Mouse (Mus musculus) liver, embryonic 12.5 days (tissue): ENCODE data around the gene Adamtsl1. TPM values are rescaled to one million over a fixed set of nuclear protein-coding genes. Genes with fewer than 3 reads are reported as not detected.

Experiments used
- ATAC-seq: fragments of 200-750 bp; cut with Nextera tagmentation; 2 replicates; pipeline ENCODE4 v1.8.0; 2017; ENCODE audit warnings: moderate number of reproducible peaks, mild to moderate bottlenecking, moderate library complexity
- H3K27ac ChIP-seq: fragments of 300-500 bp; sonication (generic); 2 replicates; pipeline ENCODE4 v1.5.1; 2016; ENCODE audit warnings: mild to moderate bottlenecking
- H3K27me3 ChIP-seq: fragments of 300-500 bp; sonication (generic); replicated peaks from 2 replicates; pipeline ENCODE4 v1.6.1; 2016; ENCODE audit warnings: mild to moderate bottlenecking, moderate library complexity
- H3K36me3 ChIP-seq: fragments of 300-500 bp; sonication (generic); 2 replicates; pipeline ENCODE4 v1.6.1; 2016; ENCODE audit warnings: mild to moderate bottlenecking, moderate library complexity
- H3K4me1 ChIP-seq: fragments of 300-500 bp; sonication (generic); 2 replicates; pipeline ENCODE4 v1.6.1; 2016
- H3K4me2 ChIP-seq: fragments of 300-500 bp; sonication (generic); 2 replicates; pipeline ENCODE4 v1.6.1; 2016; ENCODE audit warnings: mild to moderate bottlenecking, moderate library complexity
- H3K4me3 ChIP-seq: fragments of 300-500 bp; sonication (generic); 2 replicates; pipeline ENCODE4 v1.5.1; 2016; ENCODE audit warnings: mild to moderate bottlenecking, moderate library complexity
- H3K9ac ChIP-seq: fragments of 300-500 bp; sonication (generic); 2 replicates; pipeline ENCODE4 v1.6.1; 2016; ENCODE audit warnings: mild to moderate bottlenecking, moderate library complexity
- H3K9me3 ChIP-seq: fragments of 300-500 bp; sonication (generic); replicated peaks from 2 replicates; pipeline ENCODE4 v1.6.1; 2016; ENCODE audit warnings: mild to moderate bottlenecking, moderate library complexity
- WGBS: fragments of 180-500 bp; shearing (Covaris S2); methylation state at CpG from one replicate; pipeline ENCODE4 v1.1.7; 2016; ENCODE audit not compliant: insufficient replicate concordance; 5-methylcytosine and 5-hydroxymethylcytosine counted together
- polyA plus RNA-seq: library from polyadenylated mRNA; unstranded; fragments of >200 nt; fragmentation: Nextera tagmentation; extraction: Ambion mirVana; gene quantifications from 2 replicates; pipeline ENCODE4 v1.2.1, GENCODE M21; 2016

Gene Adamtsl1
- polyA plus RNA-seq, 1 experiment from 2014 or later: 2.4 TPM

- ATAC-seq: no peak
- Histone ChIP-seq H3K4me1 (no peaks in the 10 kb centered on the region), H3K9me3 (no peaks in the 10 kb centered on the region), H3K4me3 (no peak overlapping the region), H3K36me3 (no peaks in the 10 kb centered on the region), H3K9ac (no peak overlapping the region), H3K4me2 (no peak overlapping the region), H3K27ac (no peak overlapping the region), H3K27me3 (no peaks in the 10 kb centered on the region)
- WGBS: 52% methylated on average over 3 of the region's 3 CpGs
Observed at GRCm38 (mm10) chr4:85554696-85555095, 40.7 kb downstream of the Adamtsl1 start.

- ATAC-seq: no peak
- Histone ChIP-seq H3K27ac (no peak overlapping the region), H3K4me1 (no peaks in the 10 kb centered on the region), H3K4me2 (no peak overlapping the region), H3K9me3 (no peaks in the 10 kb centered on the region), H3K27me3 (no peaks in the 10 kb centered on the region), H3K36me3 (no peaks in the 10 kb centered on the region), H3K4me3 (no peak overlapping the region), H3K9ac (no peak overlapping the region)
- 66% methylated on average over 6 of the region's 6 CpGs for WGBS
Observed at GRCm38 (mm10) chr4:85559753-85560152, 45.8 kb downstream of the Adamtsl1 start.

- Histone ChIP-seq H3K36me3 (no peaks in the 10 kb centered on the region), H3K9me3 (no peaks in the 10 kb centered on the region), H3K4me3 (no peak overlapping the region), H3K27ac (no peak overlapping the region), H3K4me1 (no peaks in the 10 kb centered on the region), H3K4me2 (no peak overlapping the region), H3K9ac (no peak overlapping the region), H3K27me3 (no peaks in the 10 kb centered on the region)
- WGBS: 63% methylated on average over 2 of the region's 2 CpGs
- ATAC-seq: no peak
Observed at GRCm38 (mm10) chr4:85585426-85585825, 71.5 kb downstream of the Adamtsl1 start.

GRCm38 (mm10) chr4:85588928-85589327 is 75.0 kb downstream of the Adamtsl1 start:
- Histone ChIP-seq H3K27me3 (no peaks in the 10 kb centered on the region), H3K9ac (no peak overlapping the region), H3K27ac (no peak overlapping the region), H3K4me2 (no peak overlapping the region), H3K4me1 (no peaks in the 10 kb centered on the region), H3K9me3 (no peaks in the 10 kb centered on the region), H3K4me3 (no peak overlapping the region), H3K36me3 (no peaks in the 10 kb centered on the region)
- WGBS: 65% methylated on average over 4 of the region's 4 CpGs
- no peak for ATAC-seq

- no peaks in the 10 kb centered on the region for H3K27me3 ChIP-seq
- no peak for ATAC-seq
Observed at GRCm38 (mm10) chr4:85591037-85591436, 77.1 kb downstream of the Adamtsl1 start.

GRCm38 (mm10) chr4:85594159-85594558 is 80.2 kb downstream of the Adamtsl1 start:
- Histone ChIP-seq H3K4me1 (no peaks in the 10 kb centered on the region), H3K36me3 (no peaks in the 10 kb centered on the region), H3K27ac (no peak overlapping the region), H3K9ac (no peak overlapping the region), H3K4me2 (no peak overlapping the region), H3K27me3 (no peaks in the 10 kb centered on the region), H3K9me3 (no peaks in the 10 kb centered on the region), H3K4me3 (no peak overlapping the region)
- no peak for ATAC-seq

More at GRCm38 (mm10) chr4:85591037-85591436, 77.1 kb downstream of the Adamtsl1 start:
- Histone ChIP-seq H3K4me1 (no peaks in the 10 kb centered on the region), H3K4me3 (no peak overlapping the region), H3K9me3 (no peaks in the 10 kb centered on the region), H3K27ac (no peak overlapping the region), H3K9ac (no peak overlapping the region), H3K36me3 (no peaks in the 10 kb centered on the region), H3K4me2 (no peak overlapping the region)
- WGBS: 47% methylated on average over 7 of the region's 7 CpGs

- 56% methylated on average over 3 of the region's 3 CpGs for WGBS
- Histone ChIP-seq H3K27ac (no peak overlapping the region), H3K36me3 (no peaks in the 10 kb centered on the region), H3K9ac (no peak overlapping the region), H3K4me3 (no peak overlapping the region), H3K27me3 (no peaks in the 10 kb centered on the region), H3K9me3 (no peaks in the 10 kb centered on the region), H3K4me2 (no peak overlapping the region), H3K4me1 (no peaks in the 10 kb centered on the region)
- ATAC-seq: no peak
Observed at GRCm38 (mm10) chr4:85613331-85613730, 99.4 kb downstream of the Adamtsl1 start.

- Histone ChIP-seq H3K27ac (no peak overlapping the region), H3K4me1 (no peaks in the 10 kb centered on the region), H3K9me3 (no peaks in the 10 kb centered on the region; the same call in 1 of the 2 replicates), H3K9ac (no peak overlapping the region), H3K27me3 (no peaks in the 10 kb centered on the region), H3K36me3 (no peaks in the 10 kb centered on the region), H3K4me2 (no peak overlapping the region), H3K4me3 (no peak overlapping the region)
- 68% methylated on average over 5 of the region's 5 CpGs for WGBS
- ATAC-seq: no peak
Observed at GRCm38 (mm10) chr4:85618746-85619145, 104.8 kb downstream of the Adamtsl1 start.

- Histone ChIP-seq H3K4me2 (no peak overlapping the region), H3K27me3 (no peaks in the 10 kb centered on the region), H3K9ac (no peak overlapping the region), H3K27ac (no peak overlapping the region), H3K36me3 (no peaks in the 10 kb centered on the region), H3K9me3 (no peaks in the 10 kb centered on the region; the same call in 1 of the 2 replicates), H3K4me1 (no peaks in the 10 kb centered on the region), H3K4me3 (no peak overlapping the region)
- no peak for ATAC-seq
- 74% methylated on average over 3 of the region's 3 CpGs for WGBS
Observed at GRCm38 (mm10) chr4:85619261-85619660, 105.3 kb downstream of the Adamtsl1 start.

DNA sequence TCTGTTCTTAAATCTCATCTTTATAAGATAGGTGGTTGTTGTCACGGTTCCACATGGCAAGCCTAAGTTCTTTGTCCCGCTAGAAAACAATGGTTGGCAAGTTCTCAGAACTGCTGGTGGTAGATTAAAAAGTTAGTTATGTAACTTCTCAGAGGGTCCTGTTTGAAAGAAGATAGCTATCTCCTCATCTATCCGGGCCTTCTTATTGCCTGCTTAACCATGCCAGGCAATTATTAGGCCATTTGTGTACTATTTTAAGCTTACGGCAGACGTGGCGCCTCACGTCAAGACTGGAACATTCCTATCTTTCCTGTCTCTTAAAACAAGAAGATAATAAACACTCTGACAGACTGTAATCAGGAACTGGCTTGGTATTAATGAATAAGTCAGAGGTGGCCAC is 115.4 kb downstream of the Adamtsl1 start:
- Histone ChIP-seq H3K36me3 (no peaks in the 10 kb centered on the region), H3K4me1 (no peaks in the 10 kb centered on the region), H3K9me3 (no peaks in the 10 kb centered on the region), H3K27me3 (no peaks in the 10 kb centered on the region), H3K27ac (no peak overlapping the region), H3K4me2 (no peak overlapping the region), H3K4me3 (no peak overlapping the region), H3K9ac (no peak overlapping the region)
- 72% methylated on average over 7 of the region's 7 CpGs for WGBS
- ATAC-seq: no peak

DNA sequence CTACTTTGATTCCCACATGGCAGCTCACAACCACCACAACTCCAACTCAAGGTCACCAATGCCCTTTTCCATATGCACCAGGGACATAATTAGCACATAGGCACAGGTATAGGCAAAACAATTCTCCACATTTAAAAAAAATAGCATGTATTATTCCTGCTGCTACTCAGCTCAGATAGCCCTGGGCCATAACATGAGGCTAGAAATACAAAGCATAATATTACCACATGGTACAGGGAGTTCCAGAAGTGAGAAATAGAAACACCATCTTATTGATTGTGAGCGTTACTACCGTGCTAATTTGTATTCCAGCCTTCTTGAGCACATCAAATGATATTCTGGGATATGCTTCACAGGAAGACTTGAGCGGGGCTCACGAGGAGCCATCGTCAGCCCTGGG is 155.3 kb downstream of the Adamtsl1 start:
- no peak overlapping the region for H3K4me2 ChIP-seq
- no peaks in the 10 kb centered on the region for H3K4me1 ChIP-seq
- ATAC-seq: no peak
- H3K9me3 ChIP-seq: no peaks in the 10 kb centered on the region
- H3K36me3 ChIP-seq: no peaks in the 10 kb centered on the region
- 66% methylated on average over 5 of the region's 5 CpGs for WGBS
- H3K4me3 ChIP-seq: no peak overlapping the region
- H3K27me3 ChIP-seq: no peaks in the 10 kb centered on the region
- no peak overlapping the region for H3K27ac ChIP-seq
- H3K9ac ChIP-seq: no peak overlapping the region

DNA sequence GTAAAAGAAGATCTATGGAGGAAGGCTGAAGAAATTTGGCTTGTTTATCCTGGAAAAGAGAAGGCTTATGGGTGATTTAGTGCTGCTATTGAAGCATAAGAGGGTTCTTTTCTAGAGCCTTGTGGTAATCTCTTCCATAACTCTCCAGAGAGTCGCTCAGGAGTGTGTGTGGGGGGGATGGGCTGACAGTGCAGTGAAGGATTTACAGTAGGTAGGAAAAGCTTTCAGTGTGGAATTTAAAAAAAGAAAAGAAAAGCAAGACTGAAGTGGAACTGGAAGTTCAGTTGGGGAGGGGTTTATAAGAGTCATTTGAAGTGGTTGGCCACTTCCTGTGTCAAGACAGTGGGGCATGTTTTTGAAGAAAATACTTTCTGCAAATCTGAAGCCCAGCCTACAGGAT is 155.8 kb downstream of the Adamtsl1 start:
- H3K4me3 ChIP-seq: no peak overlapping the region
- no peaks in the 10 kb centered on the region for H3K4me1 ChIP-seq
- 39% methylated on average over 1 of the region's 1 CpGs for WGBS
- no peak for ATAC-seq
- H3K36me3 ChIP-seq: no peaks in the 10 kb centered on the region
- H3K27me3 ChIP-seq: no peaks in the 10 kb centered on the region
- no peaks in the 10 kb centered on the region for H3K9me3 ChIP-seq
- H3K27ac ChIP-seq: no peak overlapping the region
- no peak overlapping the region for H3K9ac ChIP-seq
- no peak overlapping the region for H3K4me2 ChIP-seq

DNA sequence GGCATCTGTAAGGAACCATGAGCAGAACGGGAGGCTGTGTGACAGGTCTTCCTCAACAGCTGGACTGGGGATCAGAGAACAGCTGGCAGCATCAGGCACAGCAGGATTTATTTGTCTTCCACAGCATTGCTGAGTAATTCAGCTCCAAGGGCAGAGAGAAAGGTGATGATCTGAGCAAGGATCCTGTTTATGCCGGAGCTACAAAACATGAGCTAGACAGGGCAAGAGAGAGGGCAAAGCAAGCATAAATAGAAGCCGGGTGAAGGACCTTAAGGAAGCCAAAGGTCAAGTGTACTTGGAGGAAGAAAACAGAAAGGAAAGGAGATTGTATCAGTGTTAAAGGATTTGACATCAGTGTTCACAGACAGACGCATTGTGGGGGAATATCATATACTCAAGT is 158.3 kb downstream of the Adamtsl1 start:
- Histone ChIP-seq H3K9me3 (no peaks in the 10 kb centered on the region), H3K27ac (no peak overlapping the region), H3K4me1 (no peaks in the 10 kb centered on the region), H3K4me3 (no peak overlapping the region), H3K4me2 (no peak overlapping the region), H3K9ac (no peak overlapping the region), H3K36me3 (no peaks in the 10 kb centered on the region), H3K27me3 (no peaks in the 10 kb centered on the region)
- 45% methylated on average over 4 of the region's 4 CpGs for WGBS
- no peak for ATAC-seq
